Mouse (Mus musculus) megakaryocyte progenitor cell, adult 5-6 weeks (primary cell): ENCODE measurements around the gene Gjd2. TPM values are rescaled to one million over a fixed set of nuclear protein-coding genes. Genes with fewer than 3 reads are reported as not detected.

Experiments used
- ATAC-seq: replicated peaks from 2 replicates; pipeline ENCODE4 v1.8.0; 2016; ENCODE audit warnings: mild to moderate bottlenecking, moderate TSS enrichment, inconsistent platforms; ENCODE audit not compliant: poor library complexity
- total RNA-seq, 2 experiments: library from RNA; stranded (forward) in 1 of 2; stranded (reverse) in 1 of 2; fragments of 157-497, 149-512 nt in 1 of 2; fragments of 200-1000 nt in 1 of 2; gene quantifications; 2 replicates each; pipeline versions ENCODE4 v1.2.3 to v1.2.4; 2015 to 2017

The Gjd2 gene
- total RNA-seq, 2 experiments from 2014 or later = not detected

GRCm38 (mm10) chr2:114014839-114015238 lies 1.4 kb upstream of the Gjd2 start:
- ATAC-seq = no peak

GRCm38 (mm10) chr2:114013846-114014245 lies 427 bp upstream of the Gjd2 start:
- ATAC-seq = no peak

GRCm38 (mm10) chr2:114012749-114013211 lies 639 bp downstream of the Gjd2 start:
- no peak for ATAC-seq

GRCm38 (mm10) chr2:114011838-114012237 lies 1.6 kb downstream of the Gjd2 start:
- peak; percentile 76 for ATAC-seq

GRCm38 (mm10) chr2:114008321-114008720 lies 5.1 kb downstream of the Gjd2 start:
- no peak for ATAC-seq

- ATAC-seq = no peak
Observed at GRCm38 (mm10) chr2:113997484-113997883, 15.9 kb downstream of the Gjd2 start.

- ATAC-seq = no peak
Observed at GRCm38 (mm10) chr2:113996930-113997329, 16.5 kb downstream of the Gjd2 start.

GRCm38 (mm10) chr2:113984890-113985289 lies 28.5 kb downstream of the Gjd2 start:
- ATAC-seq = no peak

GRCm38 (mm10) chr2:113980664-113981063 lies 32.8 kb downstream of the Gjd2 start:
- no peak for ATAC-seq

GRCm38 (mm10) chr2:113978151-113978771 lies 35.2 kb downstream of the Gjd2 start:
- ATAC-seq = no peak

- no peak for ATAC-seq
Observed at GRCm38 (mm10) chr2:113973950-113974349, 39.5 kb downstream of the Gjd2 start.

GRCm38 (mm10) chr2:113966421-113966820 lies 47.0 kb downstream of the Gjd2 start:
- ATAC-seq = no peak

Other genes with a start within 250 kb of the Gjd2 start
- gene Scg5, start 184.5 kb downstream of the Gjd2 start, total RNA-seq (2015) = 1.0 and 1.2 TPM in 2 replicates
- gene Scg5, start 184.5 kb downstream of the Gjd2 start, total RNA-seq (2017) = 1.2 TPM in 1 of 2 replicates, not detected in the other
- gene Arhgap11a, start 165.0 kb downstream of the Gjd2 start, total RNA-seq (2015) = 42.4 and 43.0 TPM in 2 replicates
- gene Arhgap11a, start 165.0 kb downstream of the Gjd2 start, total RNA-seq (2017) = 35.9 and 50.3 TPM in 2 replicates
- gene Actc1, start 39.9 kb upstream of the Gjd2 start, total RNA-seq (2015) = not detected in 2 replicates
- not detected in 2 replicates for gene Actc1, start 39.9 kb upstream of the Gjd2 start, total RNA-seq (2017)
- 54.3 and 62.2 TPM in 2 replicates for gene Aqr, start 173.4 kb upstream of the Gjd2 start, total RNA-seq (2015)
- gene Aqr, start 173.4 kb upstream of the Gjd2 start, total RNA-seq (2017) = 39.5 and 56.5 TPM in 2 replicates
- 19.4 and 20.2 TPM in 2 replicates for gene Zfp770, start 187.8 kb upstream of the Gjd2 start, total RNA-seq (2015)
- 7.9 and 8.8 TPM in 2 replicates for gene Zfp770, start 187.8 kb upstream of the Gjd2 start, total RNA-seq (2017)